Mouse (Mus musculus): Measurements from ENCODE around the gene Klra3. TPM values are rescaled to one million over a fixed set of nuclear protein-coding genes. Genes with fewer than 3 reads are reported as not detected.

The Klra3 gene
- polyA plus RNA-seq (2014; fragmentation: Illumina TruSeq; extraction: RNeasy Lipid Tissue Mini Kit (QIAGEN cat#74804); ENCODE audit: low read depth, low replicate concordance) = not detected

DNA sequence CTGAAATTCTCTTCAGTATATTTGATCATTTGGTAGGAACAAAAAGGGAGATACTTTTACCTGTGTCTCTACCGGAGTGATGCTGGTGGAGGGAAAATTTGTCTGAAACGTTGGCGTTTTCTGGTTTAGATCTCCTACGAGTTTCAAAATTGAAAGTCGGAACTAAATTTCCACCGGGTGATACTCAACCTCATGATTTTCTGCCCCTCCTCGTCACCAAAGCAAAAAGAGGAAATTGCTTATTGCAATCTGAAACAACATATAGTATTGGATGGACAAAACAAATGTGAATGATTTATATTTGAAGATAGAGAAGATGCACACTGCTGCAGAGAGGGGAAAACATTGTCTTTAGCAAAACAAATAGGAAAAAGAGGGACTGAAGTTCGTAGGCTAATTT is at the start of gene Klra3:
TSS of gene Klra3 (minus strand) at position 164 of the 400 bp plus-strand sequence.

GRCm38 (mm10) chr6:130386750-130387149 is 49.4 kb upstream of the Klra3 start, which contains the start of gene Klra1:
Klra1 (minus strand) TSS chr6:130386874.

DNA sequence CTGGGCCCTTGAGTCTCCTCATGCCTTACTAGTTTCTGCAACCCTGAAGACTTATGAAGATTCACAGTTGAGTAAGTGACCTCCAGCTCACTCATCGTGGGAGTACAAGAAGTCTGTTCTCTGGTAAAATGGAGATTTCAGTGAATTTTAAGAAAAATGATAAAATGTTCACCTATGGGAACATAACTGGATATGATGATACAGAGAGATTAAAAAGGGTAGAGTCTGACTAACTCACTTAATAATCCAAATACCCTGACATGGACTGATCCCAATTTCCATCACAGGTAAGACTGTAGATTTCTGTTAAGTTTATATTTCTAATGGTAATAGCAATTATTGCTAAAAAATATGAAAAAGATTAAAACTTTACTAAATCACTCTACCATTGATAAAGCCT is 55.5 kb downstream of the Klra3 start, which contains the start of gene Klra10:
TSS of gene Klra10 (minus strand) at position 101 of the 400 bp plus-strand sequence.

Other genes starting within 250 kb of the Klra3 start
- gene Klra8, start 207.7 kb downstream of the Klra3 start, polyA plus RNA-seq (2014; fragmentation: Illumina TruSeq; extraction: RNeasy Lipid Tissue Mini Kit (QIAGEN cat#74804); ENCODE audit: low read depth, low replicate concordance) = 0.53 TPM
- 0.57 TPM for gene Klra9, start 144.5 kb downstream of the Klra3 start, polyA plus RNA-seq (2014; fragmentation: Illumina TruSeq; extraction: RNeasy Lipid Tissue Mini Kit (QIAGEN cat#74804); ENCODE audit: low read depth, low replicate concordance)
- gene Klra7, start 104.3 kb downstream of the Klra3 start, polyA plus RNA-seq (2014; fragmentation: Illumina TruSeq; extraction: RNeasy Lipid Tissue Mini Kit (QIAGEN cat#74804); ENCODE audit: low read depth, low replicate concordance) = 0.69 TPM
- gene Klra10, start 55.6 kb downstream of the Klra3 start, polyA plus RNA-seq (2014; fragmentation: Illumina TruSeq; extraction: RNeasy Lipid Tissue Mini Kit (QIAGEN cat#74804); ENCODE audit: low read depth, low replicate concordance) = not detected
- not detected for gene Klra1, start 49.3 kb upstream of the Klra3 start, polyA plus RNA-seq (2014; fragmentation: Illumina TruSeq; extraction: RNeasy Lipid Tissue Mini Kit (QIAGEN cat#74804); ENCODE audit: low read depth, low replicate concordance)

All from adipose tissue, adult 10 weeks (tissue).